Mouse (Mus musculus): Measurements from ENCODE around the gene Cabp7. TPM values are rescaled to one million over a fixed set of nuclear protein-coding genes. Genes with fewer than 3 reads are reported as not detected.

The Cabp7 gene
- polyA plus RNA-seq, 1 experiment from 2014 or later: 0.43 TPM

DNA sequence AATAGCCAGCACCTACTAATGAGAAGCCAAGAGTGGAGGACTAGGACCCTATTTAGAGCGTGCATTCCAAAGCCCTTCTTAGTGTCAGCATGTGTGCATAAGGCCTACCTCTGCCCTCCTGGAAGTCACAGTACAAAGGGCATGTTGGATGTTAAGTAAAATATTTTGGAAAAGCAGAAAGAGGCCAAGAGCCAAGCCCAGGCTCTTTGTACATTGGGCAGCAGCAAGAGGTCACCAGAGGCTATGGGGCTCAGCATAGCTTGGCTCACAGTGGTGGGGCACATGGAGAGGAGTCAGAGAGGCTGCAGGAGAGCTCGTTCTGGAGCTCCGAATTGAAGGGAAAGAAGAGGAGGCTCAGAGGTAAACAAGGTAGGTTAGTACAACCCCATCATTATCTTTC is 59.6 kb downstream of the Cabp7 start:
- no peak overlapping the region for H3K4me3 ChIP-seq (ENCODE audit: low read depth, low read length)
- no peak for DNase-seq (ENCODE audit: low spot score)
- no peak for ATAC-seq (replicated peaks; ENCODE audit: insufficient number of reproducible peaks, low FRiP score, low TSS enrichment, low read depth)
- WGBS: 84% methylated on average over 3 of the region's 3 CpGs
- H3K36me3 ChIP-seq (replicated peaks; ENCODE audit: control insufficient read depth, insufficient read depth, low read depth, low read length): no peaks in the 10 kb centered on the region; the same call in 1 of the 2 replicates
- no peak overlapping the region for H3K27ac ChIP-seq (replicated peaks; ENCODE audit: low read depth, low read length)
- H3K9me3 ChIP-seq (replicated peaks; ENCODE audit: control insufficient read depth, low read length): no peaks in the 10 kb centered on the region
- H3K9ac ChIP-seq (replicated peaks; ENCODE audit: low read length): no peak overlapping the region
- no peak overlapping the region for H3K4me2 ChIP-seq (ENCODE audit: low read depth, low read length)
- H3K4me1 ChIP-seq (ENCODE audit: control insufficient read depth, insufficient read depth, low read length): no peaks in the 10 kb centered on the region
- no peaks in the 10 kb centered on the region for H3K27me3 ChIP-seq (ENCODE audit: control insufficient read depth, insufficient read depth, low read length)

Other genes with a start within 250 kb of the Cabp7 start
- 26.8 and 27.5 TPM in 2 replicates for gene Mtmr3, start 151.9 kb downstream of the Cabp7 start, polyA plus RNA-seq (2014; fragmentation: Nextera tagmentation; extraction: Ambion mirVana)
- not detected in 2 replicates for gene Gm11032, start 126.7 kb downstream of the Cabp7 start, polyA plus RNA-seq (2014; fragmentation: Nextera tagmentation; extraction: Ambion mirVana)
- 36.6 and 37.0 TPM in 2 replicates for gene Ascc2, start 109.0 kb downstream of the Cabp7 start, polyA plus RNA-seq (2014; fragmentation: Nextera tagmentation; extraction: Ambion mirVana)
- gene Uqcr10, start 42.4 kb downstream of the Cabp7 start, polyA plus RNA-seq (2014; fragmentation: Nextera tagmentation; extraction: Ambion mirVana): 564 and 590 TPM in 2 replicates
- gene Zmat5, start 42.1 kb downstream of the Cabp7 start, polyA plus RNA-seq (2014; fragmentation: Nextera tagmentation; extraction: Ambion mirVana): 66.4 and 66.6 TPM in 2 replicates
- gene Nf2, start 102.8 kb upstream of the Cabp7 start, polyA plus RNA-seq (2014; fragmentation: Nextera tagmentation; extraction: Ambion mirVana): 52.1 and 52.3 TPM in 2 replicates
- 78.9 and 79.9 TPM in 2 replicates for gene Nipsnap1, start 127.2 kb upstream of the Cabp7 start, polyA plus RNA-seq (2014; fragmentation: Nextera tagmentation; extraction: Ambion mirVana)
- gene Thoc5, start 148.5 kb upstream of the Cabp7 start, polyA plus RNA-seq (2014; fragmentation: Nextera tagmentation; extraction: Ambion mirVana): 55.0 and 56.1 TPM in 2 replicates
- gene Nefh, start 201.3 kb upstream of the Cabp7 start, polyA plus RNA-seq (2014; fragmentation: Nextera tagmentation; extraction: Ambion mirVana): 0.42 and 0.53 TPM in 2 replicates
- 46.4 and 54.8 TPM in 2 replicates for gene Ap1b1, start 240.0 kb upstream of the Cabp7 start, polyA plus RNA-seq (2014; fragmentation: Nextera tagmentation; extraction: Ambion mirVana)